Mouse (Mus musculus): ENCODE data around the gene Fkbp7. TPM values are rescaled to one million over a fixed set of nuclear protein-coding genes. Genes with fewer than 3 reads are reported as not detected.
"Not testable (repeated sequence)": the region's sequence is repeated elsewhere in the genome, so short reads cannot be mapped to it uniquely, and the experiment has no call there.

Gene Fkbp7
- polyA plus RNA-seq, 1 experiment: not detected

GRCm38 (mm10) chr2:76630293-76630692, 42.6 kb downstream of the Fkbp7 start:
- no peaks in the 10 kb centered on the region for H3K4me1 ChIP-seq (ENCODE audit: control insufficient read depth, insufficient read depth, low read length)
- 98% methylated on average over 12 of the region's 12 CpGs for WGBS
- H3K27ac ChIP-seq (ENCODE audit: insufficient read depth, low read depth, low read length): no peak overlapping the region
- TF ChIP-seq POLR2A (IDR thresholded peaks at IDR 0.05; ENCODE audit: insufficient read depth, low read depth, low read length) (no peak), CTCF (IDR thresholded peaks at IDR 0.05; ENCODE audit: insufficient read depth, low read depth, low read length) (no peak)
- no peak overlapping the region for H3K4me3 ChIP-seq (ENCODE audit: insufficient read depth, low read depth, low read length)

- H3K4me1 ChIP-seq (ENCODE audit: control insufficient read depth, insufficient read depth, low read length); H3K27ac ChIP-seq (ENCODE audit: insufficient read depth, low read depth, low read length); H3K4me3 ChIP-seq (ENCODE audit: insufficient read depth, low read depth, low read length): not testable (repeated sequence)
- 98% methylated on average over 2 of the region's 2 CpGs for WGBS
These were observed 50.6 kb downstream of the Fkbp7 start for GRCm38 (mm10) chr2:76622316-76622715.

- Histone ChIP-seq H3K4me1 (ENCODE audit: control insufficient read depth, insufficient read depth, low read length) (no peaks in the 10 kb centered on the region), H3K27ac (ENCODE audit: insufficient read depth, low read depth, low read length) (no peak overlapping the region), H3K4me3 (ENCODE audit: insufficient read depth, low read depth, low read length) (no peak overlapping the region)
- TF ChIP-seq CTCF (IDR thresholded peaks at IDR 0.05; ENCODE audit: insufficient read depth, low read depth, low read length): no peak
- TF ChIP-seq POLR2A (IDR thresholded peaks at IDR 0.05; ENCODE audit: insufficient read depth, low read depth, low read length): no peak
- 83% methylated on average over 1 of the region's 1 CpGs for WGBS
These were observed 51.2 kb downstream of the Fkbp7 start for GRCm38 (mm10) chr2:76621724-76622123.

GRCm38 (mm10) chr2:76620188-76620587, 52.7 kb downstream of the Fkbp7 start:
- H3K4me1 ChIP-seq (ENCODE audit: control insufficient read depth, insufficient read depth, low read length): no peaks in the 10 kb centered on the region
- H3K4me3 ChIP-seq (ENCODE audit: insufficient read depth, low read depth, low read length): no peak overlapping the region
- TF ChIP-seq CTCF (IDR thresholded peaks at IDR 0.05; ENCODE audit: insufficient read depth, low read depth, low read length) (no peak), POLR2A (IDR thresholded peaks at IDR 0.05; ENCODE audit: insufficient read depth, low read depth, low read length) (no peak)
- 90% methylated on average over 5 of the region's 5 CpGs for WGBS
- no peak overlapping the region for H3K27ac ChIP-seq (ENCODE audit: insufficient read depth, low read depth, low read length)

- TF ChIP-seq POLR2A (IDR thresholded peaks at IDR 0.05; ENCODE audit: insufficient read depth, low read depth, low read length) (no peak), CTCF (IDR thresholded peaks at IDR 0.05; ENCODE audit: insufficient read depth, low read depth, low read length) (no peak)
- Histone ChIP-seq H3K4me1 (ENCODE audit: control insufficient read depth, insufficient read depth, low read length) (no peaks in the 10 kb centered on the region), H3K27ac (ENCODE audit: insufficient read depth, low read depth, low read length) (no peak overlapping the region), H3K4me3 (ENCODE audit: insufficient read depth, low read depth, low read length) (no peak overlapping the region)
- 13% methylated on average over 1 of the region's 1 CpGs for WGBS
These were observed 54.8 kb downstream of the Fkbp7 start for GRCm38 (mm10) chr2:76618078-76618477.

Other genes starting within 250 kb of the Fkbp7 start
- not detected in 2 replicates for gene Prkra, start 25.1 kb downstream of the Fkbp7 start, polyA plus RNA-seq (2012; ENCODE audit: insufficient read depth, insufficient read length, low replicate concordance, missing spikeins)
- not detected in 2 replicates for gene Pjvk, start 24.6 kb downstream of the Fkbp7 start, polyA plus RNA-seq (2012; ENCODE audit: insufficient read depth, insufficient read length, low replicate concordance, missing spikeins)
- gene Plekha3, start 2.2 kb upstream of the Fkbp7 start, polyA plus RNA-seq (2012; ENCODE audit: insufficient read depth, insufficient read length, low replicate concordance, missing spikeins): not detected in 2 replicates

All from olfactory bulb, adult 2 months (tissue).